Mouse (Mus musculus) cortical plate, adult 2 months (tissue): ENCODE measurements around the gene Lef1. TPM values are rescaled to one million over a fixed set of nuclear protein-coding genes. Genes with fewer than 3 reads are reported as not detected.

Source experiments
- H3K27ac ChIP-seq: fragments of 200-500 bp; 2 replicates; pipeline ENCODE4 v1.5.1; 2012; ENCODE audit warnings: low read length, control low read depth, inconsistent platforms; ENCODE audit not compliant: insufficient read depth
- H3K4me1 ChIP-seq: fragments of 200-500 bp; 2 replicates; pipeline ENCODE4 v1.6.1; 2011; ENCODE audit warnings: low read length; ENCODE audit not compliant: control insufficient read depth, insufficient read depth
- H3K4me3 ChIP-seq: fragments of 200-500 bp; 2 replicates; pipeline ENCODE4 v1.5.1; 2011; ENCODE audit warnings: mild to moderate bottlenecking, low read length, control low read depth; ENCODE audit not compliant: insufficient read depth
- CTCF ChIP-seq: fragments of 200-500 bp; IDR thresholded peaks from 2 replicates; pipeline ENCODE4 v1.5.1; 2011; ENCODE audit warnings: mild to moderate bottlenecking, control low read depth, low read length; ENCODE audit not compliant: insufficient read depth; ENCODE audit errors: extremely low read depth
- POLR2A ChIP-seq: fragments of 200-500 bp; IDR thresholded peaks from 2 replicates; pipeline ENCODE4 v1.6.1; 2011; ENCODE audit warnings: mild to moderate bottlenecking, low read length, control low read depth; ENCODE audit not compliant: insufficient read depth; ENCODE audit errors: extremely low read depth
- polyA plus RNA-seq: library from polyadenylated mRNA; depleted of rRNA; stranded (reverse); fragments of >200 nt; gene quantifications from 2 replicates; pipeline ENCODE4 v1.2.3, GENCODE M21; 2012

The Lef1 gene
- polyA plus RNA-seq, 1 experiment: 10.1 TPM

DNA sequence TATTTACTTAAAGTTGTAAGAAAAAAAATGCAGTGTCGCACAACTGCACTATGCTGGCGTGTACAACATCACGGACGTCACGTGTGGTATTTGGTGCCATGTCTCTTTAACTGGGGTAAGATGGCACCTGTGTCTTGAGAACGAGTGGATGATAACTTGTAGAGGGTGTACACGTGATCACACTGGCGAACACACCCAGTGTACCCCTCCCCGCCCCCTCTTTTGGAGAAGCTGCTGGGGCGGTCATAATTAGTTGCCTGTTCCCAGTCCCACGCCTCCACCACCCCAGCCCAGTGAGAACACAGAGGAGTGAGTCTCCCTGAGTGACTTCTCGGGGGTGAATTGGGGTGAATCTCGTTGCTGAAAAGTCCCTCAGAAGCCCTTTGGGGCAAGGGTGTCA is 5.8 kb downstream of the Lef1 start:
- Histone ChIP-seq H3K4me3 (no peak overlapping the region), H3K27ac (no peak overlapping the region)

DNA sequence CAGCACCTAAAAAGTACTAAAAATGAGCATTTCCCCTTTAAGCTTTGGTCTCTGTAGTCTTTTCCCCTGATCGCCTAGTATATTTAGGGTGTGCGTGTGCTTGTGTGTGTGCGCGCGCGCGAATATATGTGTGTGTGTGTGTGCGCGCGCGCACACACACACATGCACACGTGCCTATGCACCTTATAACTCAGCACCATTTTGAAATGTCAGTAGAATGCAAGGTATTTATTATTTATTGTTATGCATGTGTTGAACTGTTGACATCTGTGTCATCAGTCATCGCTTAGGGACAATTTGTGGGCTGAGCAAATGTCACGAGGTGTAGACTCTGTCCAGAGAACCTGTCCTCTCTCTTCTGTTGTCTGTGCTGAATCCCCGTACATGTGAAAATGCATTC is 7.1 kb downstream of the Lef1 start:
- H3K4me3 ChIP-seq: no peak overlapping the region
- TF ChIP-seq POLR2A: no peak
- TF ChIP-seq CTCF: no peak
- no peak overlapping the region for H3K27ac ChIP-seq
- no peaks in the 10 kb centered on the region for H3K4me1 ChIP-seq

More for the DNA sequence above, 5.8 kb downstream of the Lef1 start:
- TF ChIP-seq CTCF (no peak), POLR2A (no peak)
- no peaks in the 10 kb centered on the region for H3K4me1 ChIP-seq

DNA sequence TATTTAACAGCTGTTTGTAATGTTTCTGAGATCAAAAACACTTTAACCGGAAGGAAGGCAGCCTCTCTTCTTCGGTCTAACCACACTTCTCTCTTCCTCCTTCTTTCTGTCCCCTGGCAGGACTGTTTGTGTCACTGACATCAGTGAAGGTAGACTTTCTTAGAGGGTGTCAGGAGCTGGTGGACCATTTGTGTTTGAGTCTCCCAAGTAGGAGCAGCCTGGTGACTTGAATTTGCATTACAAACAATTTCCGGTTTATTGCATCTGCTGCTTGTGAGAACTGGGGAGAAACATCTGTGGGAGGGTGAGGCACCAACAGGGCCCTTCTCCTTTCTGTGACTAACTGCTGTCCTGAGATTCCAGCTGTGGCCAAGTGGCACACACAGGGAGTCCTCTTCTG is 7.6 kb downstream of the Lef1 start:
- H3K4me1 ChIP-seq: no peaks in the 10 kb centered on the region
- H3K4me3 ChIP-seq: no peak overlapping the region
- no peak for TF ChIP-seq POLR2A
- no peak for TF ChIP-seq CTCF
- H3K27ac ChIP-seq: no peak overlapping the region

DNA sequence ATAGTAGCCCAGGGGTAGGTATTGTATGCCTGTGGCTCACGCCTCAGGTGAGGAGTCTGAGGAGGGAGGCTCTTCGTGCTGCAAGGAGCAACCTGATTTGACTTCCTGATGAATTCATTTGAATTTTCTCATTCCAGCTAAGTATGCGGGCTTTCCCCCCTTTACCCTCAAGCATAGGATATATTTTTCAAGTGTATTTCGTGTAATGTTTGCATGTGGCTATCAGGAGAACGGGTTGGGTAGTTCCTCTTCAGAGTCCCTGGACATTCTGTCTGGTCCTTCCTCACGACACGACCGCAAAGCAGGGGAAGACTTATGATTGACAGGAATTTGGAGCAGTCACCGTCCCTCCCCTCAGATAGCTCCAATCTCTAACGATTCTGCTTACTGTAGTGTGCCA is 9.2 kb downstream of the Lef1 start:
- Histone ChIP-seq H3K27ac (no peak overlapping the region), H3K4me3 (no peak overlapping the region), H3K4me1 (no peaks in the 10 kb centered on the region)
- TF ChIP-seq CTCF: no peak
- TF ChIP-seq POLR2A: no peak

DNA sequence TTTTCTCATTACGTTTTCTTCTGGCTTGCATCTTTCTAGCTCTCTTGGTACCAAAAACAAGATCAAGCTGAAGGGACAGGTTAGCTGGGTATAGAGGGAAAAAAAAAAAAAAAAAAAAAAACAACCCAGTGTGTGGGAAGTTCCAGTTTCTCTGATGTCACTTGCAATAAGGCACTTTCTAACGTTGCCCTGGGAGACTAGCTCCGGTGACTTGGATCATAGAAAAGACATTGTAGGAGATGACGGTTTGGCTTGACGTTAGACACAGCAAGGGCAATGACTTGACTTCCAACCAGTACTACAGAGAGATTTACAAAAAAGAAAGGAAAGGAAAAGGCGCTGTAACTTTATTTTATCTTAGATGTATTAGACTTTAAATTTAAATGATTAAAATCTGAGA is 13.2 kb downstream of the Lef1 start:
- Histone ChIP-seq H3K4me1 (no peaks in the 10 kb centered on the region), H3K4me3 (no peak overlapping the region), H3K27ac (no peak overlapping the region)
- TF ChIP-seq POLR2A (no peak), CTCF (no peak)

DNA sequence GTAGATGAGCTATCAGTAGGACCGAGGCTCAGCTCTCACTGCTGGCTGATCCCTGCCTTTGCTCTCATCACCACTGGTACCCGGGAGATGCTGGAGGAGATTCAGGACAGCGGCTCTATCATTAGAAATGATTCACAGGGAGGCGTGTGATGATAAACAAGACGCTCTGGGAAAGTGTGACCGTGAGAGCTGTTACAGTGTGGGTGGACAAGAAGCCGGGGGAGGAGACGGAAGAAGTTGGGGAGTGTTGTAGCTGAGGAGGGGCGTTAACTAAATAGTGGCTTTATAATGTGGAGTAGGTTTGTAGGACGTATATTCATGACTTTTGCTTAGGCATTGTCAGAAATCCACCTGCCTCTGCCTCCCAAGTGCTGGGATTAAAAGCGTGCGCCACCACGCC is 15.6 kb downstream of the Lef1 start:
- Histone ChIP-seq H3K4me1 (no peaks in the 10 kb centered on the region), H3K4me3 (no peak overlapping the region), H3K27ac (no peak overlapping the region)
- TF ChIP-seq POLR2A (no peak), CTCF (no peak)

DNA sequence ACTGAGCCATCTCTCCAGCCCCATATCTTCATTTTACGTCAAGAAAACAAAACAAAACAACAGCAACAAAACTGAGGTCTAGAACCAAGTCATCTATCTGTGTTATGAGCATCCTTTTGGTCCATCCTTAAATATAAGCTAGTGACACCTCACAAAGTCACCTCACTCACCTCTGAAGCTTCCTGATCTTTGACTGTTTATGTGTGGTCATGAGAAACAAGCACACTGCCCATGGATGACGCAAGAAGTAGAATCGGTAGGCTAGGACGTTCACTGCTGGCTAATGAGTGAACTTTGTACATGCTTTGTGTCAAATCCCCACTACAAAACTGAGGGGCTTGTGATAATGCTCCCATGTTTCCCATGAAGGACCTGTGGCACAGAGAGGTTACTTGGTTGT is 16.2 kb downstream of the Lef1 start:
- Histone ChIP-seq H3K4me3 (no peak overlapping the region), H3K27ac (no peak overlapping the region), H3K4me1 (no peaks in the 10 kb centered on the region)
- TF ChIP-seq POLR2A (no peak), CTCF (no peak)

DNA sequence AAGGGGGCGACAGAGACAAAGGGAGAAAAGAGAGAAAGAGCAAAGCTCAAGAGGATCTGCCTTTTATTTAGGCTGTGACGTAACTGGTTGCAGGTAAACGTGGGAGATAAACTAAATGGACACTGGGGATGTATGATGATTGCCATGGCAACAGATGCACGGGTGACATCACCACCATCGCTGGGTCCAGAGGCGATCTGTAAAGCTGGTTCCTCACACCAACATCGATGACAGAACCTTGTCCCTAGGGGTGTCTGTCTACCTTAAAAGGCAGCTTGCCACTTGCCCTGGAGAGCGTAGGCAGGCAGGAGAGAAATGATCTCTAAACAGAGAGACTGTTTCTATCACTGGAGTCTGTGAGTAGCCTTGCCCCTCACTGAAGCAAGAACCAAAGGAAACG is 23.7 kb downstream of the Lef1 start:
- no peak overlapping the region for H3K4me3 ChIP-seq
- H3K4me1 ChIP-seq: no peaks in the 10 kb centered on the region
- no peak overlapping the region for H3K27ac ChIP-seq
- TF ChIP-seq CTCF: no peak
- no peak for TF ChIP-seq POLR2A

DNA sequence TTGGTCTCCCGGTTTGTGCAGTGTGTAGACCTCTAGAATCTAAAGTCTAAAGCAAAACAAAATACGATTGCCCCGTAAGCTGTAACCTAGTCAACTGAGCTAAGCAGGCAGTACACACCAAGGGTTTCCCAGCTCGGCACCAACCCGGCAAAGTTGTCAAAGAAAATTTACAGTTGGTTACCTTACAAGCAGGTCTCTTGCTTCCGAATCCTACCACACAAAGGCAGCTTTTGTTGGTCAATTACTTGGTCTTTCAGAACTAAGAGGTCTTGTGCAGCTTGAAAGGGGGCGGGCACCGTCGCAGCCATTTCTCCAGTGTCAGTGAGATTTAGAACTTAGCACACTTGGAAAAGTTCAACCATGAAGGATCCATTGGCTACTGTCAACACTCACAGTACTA is 25.2 kb downstream of the Lef1 start:
- TF ChIP-seq CTCF (no peak), POLR2A (no peak)
- Histone ChIP-seq H3K4me3 (no peak overlapping the region), H3K27ac (no peak overlapping the region), H3K4me1 (peaks cover 3% of the 10 kb centered on the region; the same call in 1 of the 2 replicates)

DNA sequence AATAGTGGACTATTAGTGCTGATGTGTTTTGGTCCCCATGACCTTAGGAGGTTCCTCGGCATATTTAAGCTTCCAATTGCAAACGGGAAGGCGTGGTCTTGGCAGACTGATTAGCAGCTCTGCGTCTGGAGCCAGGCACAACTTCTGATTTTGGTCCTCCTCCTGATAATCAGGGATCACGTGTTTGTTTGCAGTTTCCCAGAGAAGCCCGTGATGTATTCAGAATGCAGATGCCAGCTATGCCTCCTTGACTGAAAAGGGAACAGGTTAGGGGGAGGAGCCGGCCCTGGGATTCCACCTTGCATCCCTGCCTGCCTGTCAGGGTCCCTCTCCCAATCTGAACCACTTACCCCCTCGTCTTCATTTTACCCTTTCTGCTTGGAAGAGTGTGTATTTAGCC is 26.2 kb downstream of the Lef1 start:
- TF ChIP-seq POLR2A (no peak), CTCF (no peak)
- H3K4me1 ChIP-seq: peaks cover 3% of the 10 kb centered on the region; the same call in 1 of the 2 replicates
- H3K27ac ChIP-seq: no peak overlapping the region
- no peak overlapping the region for H3K4me3 ChIP-seq
